In the genomic region with DNA sequence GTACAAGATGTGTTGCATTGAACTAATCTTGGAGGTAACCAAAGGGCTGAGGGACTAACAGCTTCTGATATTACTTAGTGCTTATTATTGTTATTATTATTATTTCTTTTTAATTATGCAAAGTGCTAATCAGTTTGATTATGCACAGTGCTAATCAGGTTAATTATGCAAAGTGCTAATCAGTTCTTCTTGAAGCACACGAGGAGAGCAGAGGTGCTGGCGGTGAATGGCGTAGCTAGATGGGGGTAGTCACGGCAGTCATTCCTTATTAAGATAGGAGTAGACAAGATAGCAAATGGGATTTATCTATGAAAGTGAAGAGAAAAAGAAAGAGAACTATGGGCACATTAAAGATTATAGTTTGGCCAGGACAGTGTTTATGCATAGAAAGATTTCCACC, we compare ENCODE assay signal across 25 mouse cellular contexts.
DNase-seq lines count a peak whose midpoint lies in the region; ATAC-seq lines count a peak whose summit lies in the region.
"Had no signal": no experiment of that assay in that cellular context is flagged by ENCODE, and none has a peak within 500 bp of the region (broad histone marks: within the 10 kb centered on the region; RNA-seq: fewer than 3 reads in every experiment).

No protein-coding gene starts in this region.

- H3K4me2 ChIP-seq in forebrain, embryonic 12.5 days = no peak overlapping the region
- no peak overlapping the region for H3K4me2 ChIP-seq in forebrain, embryonic 11.5 days (ENCODE audit: low read depth, low read length, severe bottlenecking)
- no peak overlapping the region for H3K4me2 ChIP-seq in forebrain, embryonic 14.5 days (ENCODE audit: low read length)
- no peak overlapping the region for H3K4me2 ChIP-seq in forebrain, embryonic 16.5 days (ENCODE audit: low read length)
- H3K4me2 ChIP-seq: embryonic facial prominence, embryonic 13.5 days; embryonic facial prominence, embryonic 15.5 days had no signal

- 65% methylated on average over 4 of the region's 4 CpGs for WGBS in forebrain, embryonic 12.5 days
- WGBS in forebrain, embryonic 11.5 days = 83% methylated on average over 4 of the region's 4 CpGs
- WGBS in forebrain, embryonic 14.5 days = 33% methylated on average over 4 of the region's 4 CpGs
- WGBS in forebrain, embryonic 10.5 days = 95% methylated on average over 4 of the region's 4 CpGs
- WGBS in forebrain, embryonic 16.5 days = 29% methylated on average over 4 of the region's 4 CpGs

- no peaks in the 10 kb centered on the region for H3K36me3 ChIP-seq in forebrain, embryonic 12.5 days (replicated peaks)
- H3K36me3 ChIP-seq in forebrain, embryonic 11.5 days (ENCODE audit: control insufficient read depth, insufficient read depth, low read length) = no peaks in the 10 kb centered on the region
- H3K36me3 ChIP-seq in forebrain, embryonic 14.5 days (ENCODE audit: control insufficient read depth, insufficient read depth, low read length) = no peaks in the 10 kb centered on the region
- no peaks in the 10 kb centered on the region for H3K36me3 ChIP-seq in forebrain, embryonic 10.5 days (replicated peaks)
- no peaks in the 10 kb centered on the region for H3K36me3 ChIP-seq in forebrain, embryonic 16.5 days (ENCODE audit: control insufficient read depth, insufficient read depth)
- H3K36me3 ChIP-seq: embryonic facial prominence, embryonic 13.5 days; embryonic facial prominence, embryonic 15.5 days; G1E had no signal

- H3K27ac ChIP-seq in forebrain, embryonic 12.5 days = no peak overlapping the region
- H3K27ac ChIP-seq in forebrain, embryonic 11.5 days (ENCODE audit: low read depth, low read length) = no peak overlapping the region
- no peak overlapping the region for H3K27ac ChIP-seq in forebrain, embryonic 14.5 days (ENCODE audit: low read depth, low read length)
- no peak overlapping the region for H3K27ac ChIP-seq in forebrain, embryonic 10.5 days
- H3K27ac ChIP-seq in forebrain, embryonic 16.5 days (ENCODE audit: low read length) = no peak overlapping the region
- H3K27ac ChIP-seq: embryonic facial prominence, embryonic 13.5 days; embryonic facial prominence, embryonic 15.5 days had no signal

- ATAC-seq in forebrain, embryonic 12.5 days (ENCODE audit: low FRiP score) = peak; percentile 46; the same call in 1 of the 2 replicates
- no peak for ATAC-seq in forebrain, embryonic 11.5 days (replicated peaks; ENCODE audit: low FRiP score)
- peak; percentile 61; the same call in 1 of the 2 replicates for ATAC-seq in forebrain, embryonic 14.5 days
- ATAC-seq in forebrain, embryonic 16.5 days = peak; percentile 43; the same call in 1 of the 2 replicates
- ATAC-seq: activated CD4-positive, CD25-positive, alpha-beta regulatory T cell, adult 4 months; CD4-positive, CD25-positive, alpha-beta regulatory T cell, adult 4 months; Patski had no signal

- no peak for DNase-seq in forebrain, embryonic 11.5 days (ENCODE audit: low spot score)
- peak; percentile 36 for DNase-seq in forebrain, embryonic 14.5 days (ENCODE audit: low spot score)
- DNase-seq in forebrain, embryonic 10.5 days (ENCODE audit: extremely low spot score, low spot score) = no peak
- peak; percentile 40 for DNase-seq in retina, postnatal 1 day
- no peak for DNase-seq in retina, embryonic 14.5 days (ENCODE audit: low spot score)
- DNase-seq in kidney, postnatal 10 days = no peak
- DNase-seq: adrenal gland, adult 8-10 months; adrenal gland, postnatal 14 days; adrenal gland, postnatal 36 days; B cell, adult 2 months; cerebellum, adult 11 months; cerebellum, adult 8-10 months; cerebellum, postnatal 14 days; cerebellum, postnatal 36 days; embryo, embryonic 11 days had no signal

- no peaks in the 10 kb centered on the region for H3K9me3 ChIP-seq in forebrain, embryonic 12.5 days
- H3K9me3 ChIP-seq in forebrain, embryonic 11.5 days (ENCODE audit: control insufficient read depth, low read length) = no peaks in the 10 kb centered on the region
- no peaks in the 10 kb centered on the region for H3K9me3 ChIP-seq in forebrain, embryonic 14.5 days (replicated peaks; ENCODE audit: control insufficient read depth, low read length)
- no peaks in the 10 kb centered on the region for H3K9me3 ChIP-seq in forebrain, embryonic 10.5 days
- H3K9me3 ChIP-seq in forebrain, embryonic 16.5 days (ENCODE audit: control insufficient read depth, low read length) = no peaks in the 10 kb centered on the region
- H3K9me3 ChIP-seq: embryonic facial prominence, embryonic 13.5 days; embryonic facial prominence, embryonic 15.5 days; G1E had no signal

- peaks cover 5% of the 10 kb centered on the region for H3K4me1 ChIP-seq in forebrain, embryonic 12.5 days
- no peaks in the 10 kb centered on the region for H3K4me1 ChIP-seq in forebrain, embryonic 11.5 days (replicated peaks; ENCODE audit: control insufficient read depth, insufficient read depth, low read length)
- peaks cover 10% of the 10 kb centered on the region for H3K4me1 ChIP-seq in forebrain, embryonic 14.5 days (ENCODE audit: control insufficient read depth, insufficient read depth, low read length)
- no peaks in the 10 kb centered on the region for H3K4me1 ChIP-seq in forebrain, embryonic 10.5 days
- H3K4me1 ChIP-seq in forebrain, embryonic 16.5 days (replicated peaks; ENCODE audit: control insufficient read depth, insufficient read depth, low read length) = peaks cover 11% of the 10 kb centered on the region
- H3K4me1 ChIP-seq: embryonic facial prominence, embryonic 13.5 days; embryonic facial prominence, embryonic 15.5 days had no signal

- no peaks in the 10 kb centered on the region for H3K27me3 ChIP-seq in forebrain, embryonic 12.5 days
- no peaks in the 10 kb centered on the region for H3K27me3 ChIP-seq in forebrain, embryonic 11.5 days (ENCODE audit: control insufficient read depth, insufficient read depth, low read length)
- H3K27me3 ChIP-seq in forebrain, embryonic 14.5 days (replicated peaks; ENCODE audit: control insufficient read depth, insufficient read depth, low read length) = no peaks in the 10 kb centered on the region
- no peaks in the 10 kb centered on the region for H3K27me3 ChIP-seq in forebrain, embryonic 10.5 days (ENCODE audit: poor library complexity, severe bottlenecking)
- H3K27me3 ChIP-seq in forebrain, embryonic 16.5 days (replicated peaks; ENCODE audit: control insufficient read depth, insufficient read depth, low read length) = no peaks in the 10 kb centered on the region
- H3K27me3 ChIP-seq: CH12.LX; embryonic facial prominence, embryonic 13.5 days; embryonic facial prominence, embryonic 15.5 days; Patski had no signal

- H3K4me3 ChIP-seq in forebrain, embryonic 12.5 days (replicated peaks) = no peak overlapping the region
- H3K4me3 ChIP-seq in forebrain, embryonic 11.5 days (ENCODE audit: low read depth, low read length) = no peak overlapping the region
- H3K4me3 ChIP-seq in forebrain, embryonic 14.5 days (ENCODE audit: low read depth, low read length) = no peak overlapping the region
- no peak overlapping the region for H3K4me3 ChIP-seq in forebrain, embryonic 10.5 days
- H3K4me3 ChIP-seq in forebrain, embryonic 16.5 days (replicated peaks; ENCODE audit: low read length) = no peak overlapping the region
- H3K4me3 ChIP-seq: embryonic facial prominence, embryonic 13.5 days; embryonic facial prominence, embryonic 15.5 days; erythroblast, embryonic 14.5 days had no signal

- H3K9ac ChIP-seq in forebrain, embryonic 12.5 days = no peak overlapping the region
- no peak overlapping the region for H3K9ac ChIP-seq in forebrain, embryonic 11.5 days (ENCODE audit: low read length)
- no peak overlapping the region for H3K9ac ChIP-seq in forebrain, embryonic 14.5 days (ENCODE audit: low read length)
- no peak overlapping the region for H3K9ac ChIP-seq in forebrain, embryonic 16.5 days (replicated peaks; ENCODE audit: low read depth, low read length)
- H3K9ac ChIP-seq: embryonic facial prominence, embryonic 13.5 days; embryonic facial prominence, embryonic 15.5 days had no signal

Comparison
In these comparisons a context has a peak if more than half of its experiments do, and no peak if none do; other contexts are left out.
1. DNase-seq: peak in forebrain, embryonic 14.5 days (single experiment) and retina, postnatal 1 day (single experiment); none in forebrain, embryonic 11.5 days (single experiment), forebrain, embryonic 10.5 days (single experiment), retina, embryonic 14.5 days (single experiment) and kidney, postnatal 10 days (single experiment).